Mouse (Mus musculus) heart, postnatal 25 days (tissue): ENCODE data around the gene Tmem223. TPM values are rescaled to one million over a fixed set of nuclear protein-coding genes. Genes with fewer than 3 reads are reported as not detected.
A peak's percentile ranks its signal among the peaks of the same experiment; 100 is the strongest.
"Not testable (repeated sequence)": the region's sequence is repeated elsewhere in the genome, so short reads cannot be mapped to it uniquely, and the experiment has no call there.

Experiments
- DNase-seq: peaks from one replicate; pipeline ENCODE4 v3.0.0; 2022; ENCODE audit warnings: low spot score
- intact Hi-C: fragments of 180-260 bp; cut with DNase I; formaldehyde crosslinking; loops from one replicate; pipeline ENCODE4 v1.15.1; 2025
- total RNA-seq, 2 experiments: library from RNA; stranded (reverse); gene quantifications; 2 replicates each; pipeline ENCODE4 v1.2.3; 2021

The Tmem223 gene
- total RNA-seq = 100 to 1,000 TPM; 108 to 110 TPM

DNA sequence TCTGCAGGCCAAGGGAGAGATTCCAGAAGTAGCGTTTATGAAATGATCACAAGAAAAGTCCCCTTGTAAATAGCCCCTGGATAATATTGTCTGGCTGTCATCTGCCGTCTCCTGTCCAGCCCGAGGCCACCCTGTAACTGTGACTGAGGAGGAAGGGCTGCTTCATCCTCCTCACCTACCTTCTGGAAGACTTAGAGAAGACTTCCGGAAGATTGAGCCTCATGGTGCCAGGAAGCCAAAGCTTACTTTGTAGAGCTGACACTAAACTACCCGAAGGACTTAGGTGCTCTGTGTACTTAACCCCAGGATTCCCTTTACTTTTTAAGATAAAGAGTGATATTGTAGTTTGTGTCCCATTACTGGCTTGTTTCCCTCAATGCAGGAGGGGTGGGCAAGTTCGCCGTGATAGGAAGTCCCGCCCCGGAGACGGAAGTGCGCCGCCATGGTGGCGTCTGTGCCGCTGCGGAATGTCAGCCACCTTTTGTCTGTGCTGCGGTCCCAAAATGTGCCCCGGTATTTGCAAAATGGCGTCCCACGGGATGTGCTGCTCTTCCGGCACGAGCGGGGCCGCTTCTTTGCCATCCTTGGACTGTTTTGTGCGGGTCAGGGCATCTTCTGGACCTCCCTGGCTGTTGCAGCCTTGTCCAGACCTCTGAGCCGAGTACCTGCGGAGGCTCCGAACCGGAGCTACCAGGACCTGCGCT lies at the start of gene Tmem223:
Gene Tmem223 (plus strand): TSS at position 430 of the 704 bp plus-strand sequence.
- intact Hi-C loops = no loop called here
- DNase-seq = peak; percentile 67

DNA sequence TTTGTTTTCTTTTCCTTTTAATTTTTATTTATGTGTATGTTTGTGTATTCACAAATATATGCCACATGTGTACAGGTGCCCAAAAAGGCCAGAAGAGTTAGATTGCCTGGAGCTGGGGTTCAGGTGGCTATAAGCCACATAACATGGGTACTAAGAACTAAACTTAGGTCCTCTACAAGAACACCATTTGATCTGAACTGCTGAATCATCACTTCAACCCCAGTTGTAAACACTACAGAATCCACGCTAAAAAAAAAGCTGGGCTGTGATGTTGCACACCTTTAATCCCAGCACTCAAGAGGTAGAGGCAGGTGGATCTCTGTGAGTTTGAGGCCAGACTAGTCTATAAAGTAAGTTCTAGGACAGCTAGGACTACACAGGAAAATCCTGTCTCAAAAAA lies 49.4 kb upstream of the Tmem223 start:
- intact Hi-C loops = loop anchor here (5.0 kb wide), 1 partner anchor 96 kb away; the partner anchor contains the start of gene Ttc9c
- no peak for DNase-seq

DNA sequence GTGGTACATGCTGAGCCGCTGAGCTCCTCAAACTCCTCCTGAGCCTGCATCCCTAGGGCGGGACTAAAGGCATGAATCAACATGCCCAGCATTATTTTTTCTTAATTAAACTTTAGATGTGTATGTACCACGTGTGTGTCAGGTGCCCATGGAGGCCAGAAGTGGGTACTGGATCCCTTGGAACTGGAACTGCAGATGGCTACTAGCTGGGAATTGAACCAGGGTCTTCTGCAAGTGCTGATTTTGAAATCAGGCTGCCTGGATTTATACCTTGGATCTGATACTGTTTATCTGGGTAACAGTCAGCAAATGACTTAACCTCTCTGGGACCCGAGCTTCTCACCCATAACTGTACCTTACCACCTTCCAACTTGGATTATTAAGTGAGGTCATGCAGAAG lies 48.8 kb upstream of the Tmem223 start:
- intact Hi-C loops = loop anchor here (5.0 kb wide), 1 partner anchor 95 kb away; the partner anchor contains the start of gene Ttc9c

DNA sequence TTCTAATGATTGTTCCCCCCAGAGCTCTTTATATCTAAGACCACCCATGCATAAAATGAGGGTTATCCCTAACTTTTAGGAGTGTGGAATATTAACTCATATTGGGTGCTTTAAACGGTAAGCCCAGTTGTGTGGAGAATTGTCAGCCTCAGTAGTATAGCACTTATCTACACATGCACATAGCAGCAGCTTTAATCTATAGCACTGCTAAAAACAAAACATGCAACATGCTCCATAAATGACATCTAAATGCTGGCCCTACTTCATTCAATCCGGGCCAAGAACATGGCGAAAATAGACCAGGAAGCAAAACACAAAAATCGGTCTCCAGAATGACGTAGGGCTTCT lies 48.3 kb upstream of the Tmem223 start:
- DNase-seq = no peak
- intact Hi-C loops = loop anchor here (5.0 kb wide), 1 partner anchor 95 kb away; the partner anchor contains the start of gene Ttc9c

More for the DNA sequence above, 48.8 kb upstream of the Tmem223 start:
- DNase-seq = no peak

DNA sequence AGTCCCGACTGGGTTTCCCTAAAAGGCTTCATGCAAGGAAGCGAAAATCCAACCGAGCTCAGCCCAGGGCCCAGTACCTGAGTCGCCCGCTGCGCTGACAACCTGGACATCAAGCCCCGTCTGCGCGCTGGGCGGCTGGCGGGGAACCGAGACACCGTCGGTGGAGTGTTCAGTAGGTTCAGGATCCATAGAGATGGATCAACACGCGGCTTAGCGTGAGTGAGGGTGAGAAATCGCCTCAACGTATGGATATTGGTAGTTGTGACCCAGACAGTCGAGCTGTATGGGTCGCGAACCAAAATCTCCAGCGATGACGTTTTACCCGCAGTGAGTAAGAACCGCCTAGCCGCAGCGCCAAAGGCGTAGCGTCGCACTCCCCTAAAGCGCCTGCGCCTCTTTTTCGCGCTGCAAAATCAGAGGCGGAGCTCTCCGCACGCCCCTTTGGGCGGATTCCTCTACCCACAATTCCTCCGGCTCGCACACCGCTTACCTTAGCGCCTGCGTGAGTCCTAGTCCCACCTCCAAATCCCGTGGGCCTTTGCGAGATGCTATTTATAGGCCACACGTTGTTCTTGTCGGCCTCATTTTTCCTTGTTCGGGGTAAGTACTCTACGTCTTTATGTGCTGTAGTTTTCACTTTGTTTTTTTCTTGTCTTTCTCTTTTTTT lies 47.8 kb upstream of the Tmem223 start, which contains the start of gene Slc3a2:
Gene Slc3a2 (minus strand): TSS at position 463 of the 667 bp plus-strand sequence.
- peak; percentile 96 for DNase-seq
- intact Hi-C loops = loop anchor here (5.0 kb wide), 1 partner anchor 94 kb away; the partner anchor contains the start of gene Ttc9c

DNA sequence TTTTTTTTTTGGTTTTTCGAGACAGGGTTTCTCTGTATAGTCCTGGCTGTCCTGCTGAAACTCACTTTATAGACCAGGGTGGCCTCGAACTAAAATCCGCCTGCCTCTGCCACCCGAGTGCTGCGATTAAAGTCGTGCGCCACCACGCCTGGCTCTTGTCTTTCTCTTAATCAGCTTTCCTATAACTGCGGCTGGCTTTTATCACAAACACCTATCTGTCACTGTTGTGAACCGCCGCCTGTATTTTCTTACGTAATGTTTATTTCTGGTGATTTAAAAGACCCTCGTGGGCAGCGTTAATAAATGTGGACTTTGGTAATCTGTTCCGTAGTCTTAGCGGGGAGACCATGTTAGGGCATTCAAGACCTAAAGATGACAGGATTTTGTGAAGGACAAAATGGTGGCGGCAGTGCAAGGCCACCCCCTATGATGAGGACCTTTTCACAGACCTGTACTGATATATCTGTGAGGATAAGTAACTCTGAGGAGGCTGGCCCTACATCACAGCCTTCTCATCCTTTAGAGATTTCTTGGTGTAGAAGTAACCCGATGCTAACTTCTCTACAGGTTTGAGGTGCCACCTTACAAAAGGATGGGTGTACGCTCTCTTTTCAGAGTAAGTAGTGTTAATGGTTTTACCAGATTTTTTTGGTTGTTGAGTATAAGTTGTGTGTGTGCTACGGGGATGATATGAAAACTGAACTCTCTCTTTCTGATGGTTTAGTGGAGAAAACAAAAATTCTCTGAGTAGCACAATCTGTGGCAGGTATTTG lies 47.0 kb upstream of the Tmem223 start:
- intact Hi-C loops = loop anchor here (2.0 to 5.0 kb wide), 2 partner anchors 15 to 94 kb away; partner anchors contain the start of gene Ttc9c
- DNase-seq = no peak

DNA sequence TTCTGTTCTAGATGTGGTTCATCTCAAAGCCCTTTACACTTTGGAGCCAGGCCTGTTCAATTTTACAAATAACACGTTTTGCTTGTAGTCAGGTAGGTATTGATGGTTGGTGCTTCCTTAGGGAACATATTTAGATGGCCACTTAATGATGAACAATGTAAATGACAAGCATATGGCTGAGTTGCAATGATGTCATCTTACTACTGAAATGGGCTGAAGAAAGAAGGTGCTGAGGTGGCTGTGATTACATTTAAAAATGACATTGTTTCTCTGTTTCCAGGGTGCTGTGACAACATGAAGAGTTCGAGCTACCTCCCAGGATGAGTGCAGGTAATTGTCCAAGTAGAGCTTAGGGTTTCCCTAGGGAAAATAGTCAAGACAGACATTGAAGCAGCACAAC lies 46.4 kb upstream of the Tmem223 start:
- intact Hi-C loops = loop anchor here (2.0 to 5.0 kb wide), 2 partner anchors 14 to 93 kb away; partner anchors contain the start of gene Ttc9c
- DNase-seq = no peak

DNA sequence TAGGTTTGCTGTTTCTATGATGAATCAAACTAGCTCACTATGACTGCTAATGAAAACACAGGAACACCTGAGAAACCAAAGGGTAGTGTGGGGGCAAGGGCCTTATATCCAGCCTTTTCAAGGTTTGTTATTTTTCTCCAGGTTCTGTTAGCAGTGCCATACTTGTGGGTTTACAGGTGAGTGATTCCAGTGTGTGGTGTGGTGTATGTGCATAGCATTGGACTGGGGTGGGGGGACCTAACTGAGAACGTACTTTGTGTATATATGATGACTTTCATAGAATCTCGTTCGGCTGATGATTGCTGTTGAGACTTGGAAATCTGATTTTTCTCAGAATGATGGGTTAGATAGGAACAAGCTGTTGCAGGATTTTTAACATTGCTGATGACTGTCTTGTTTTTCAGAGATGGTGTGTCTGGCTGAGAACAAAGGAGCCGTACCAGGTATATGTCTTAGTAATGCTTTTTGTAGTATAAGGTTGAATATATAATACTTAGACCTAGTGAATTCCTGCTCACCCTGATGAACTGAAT lies 45.6 kb upstream of the Tmem223 start:
- intact Hi-C loops = loop anchor here (2.0 kb wide), 1 partner anchor 14 kb away; no protein-coding TSS in a partner anchor
- no peak for DNase-seq

DNA sequence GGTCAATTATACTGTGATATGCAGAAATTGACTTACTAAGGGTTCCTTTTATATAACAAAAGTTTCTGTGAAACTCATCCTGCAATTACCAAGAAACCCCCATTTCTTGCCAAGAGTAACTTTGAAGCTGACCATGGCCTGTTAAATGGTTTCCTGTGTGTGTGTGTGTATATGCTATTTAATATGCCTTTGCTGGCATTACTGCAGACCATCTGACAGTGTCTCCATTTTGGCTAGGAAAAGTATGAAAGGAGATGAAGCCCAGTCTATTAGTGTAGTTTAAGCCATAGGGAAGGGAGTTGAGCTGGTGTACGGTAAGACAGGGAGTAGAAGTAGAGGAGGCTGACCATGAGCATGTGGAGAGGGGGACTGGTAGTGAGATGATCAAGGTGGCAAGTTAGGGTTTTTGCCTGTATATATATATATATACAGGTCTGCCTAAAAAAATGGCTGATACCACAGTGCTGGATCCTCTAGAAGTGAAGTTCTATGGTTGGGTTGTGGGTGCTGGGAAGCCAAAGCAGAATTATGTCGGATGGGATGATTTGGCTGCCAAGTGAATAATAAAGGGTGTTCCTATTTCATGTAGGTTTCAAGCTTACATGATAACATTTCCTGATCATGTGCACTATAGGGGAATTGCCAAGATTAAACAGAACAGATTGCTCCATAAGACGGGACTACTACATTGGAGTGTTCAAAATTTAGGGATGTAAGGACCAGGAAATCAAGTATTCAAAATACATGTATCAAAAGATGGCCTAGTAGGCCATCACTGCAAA lies 44.0 kb upstream of the Tmem223 start:
- intact Hi-C loops = no loop called here
- no peak for DNase-seq

DNA sequence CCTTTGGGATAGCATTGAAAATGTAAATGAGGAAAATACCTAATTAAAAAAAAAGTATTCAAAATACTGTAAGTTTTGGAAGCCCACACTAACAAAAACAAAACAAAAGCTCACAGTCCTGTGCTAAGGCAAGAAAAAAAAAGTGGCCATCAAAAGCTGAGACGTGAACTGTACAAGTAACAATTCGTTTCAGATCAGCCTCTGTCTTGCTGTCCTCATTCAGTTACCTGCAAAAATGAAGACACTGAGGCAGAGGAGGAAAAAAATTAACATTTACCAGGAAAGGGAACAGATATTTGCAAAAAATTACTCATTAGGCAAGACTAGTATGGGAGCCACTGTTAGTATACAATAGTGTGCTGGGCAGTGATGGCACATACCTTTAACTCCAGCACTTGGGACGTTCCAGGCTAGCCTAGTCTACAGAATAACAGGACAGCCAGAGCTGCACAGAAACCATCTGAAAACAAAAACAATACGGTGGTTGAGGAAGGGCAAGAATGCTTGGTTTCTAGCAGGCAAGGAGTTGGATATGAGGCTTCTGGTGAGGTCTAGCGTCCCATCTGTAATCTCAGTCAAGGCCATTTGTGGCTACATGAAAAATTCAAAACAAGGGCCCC lies 43.2 kb upstream of the Tmem223 start:
- intact Hi-C loops = no loop called here
- DNase-seq = no peak

DNA sequence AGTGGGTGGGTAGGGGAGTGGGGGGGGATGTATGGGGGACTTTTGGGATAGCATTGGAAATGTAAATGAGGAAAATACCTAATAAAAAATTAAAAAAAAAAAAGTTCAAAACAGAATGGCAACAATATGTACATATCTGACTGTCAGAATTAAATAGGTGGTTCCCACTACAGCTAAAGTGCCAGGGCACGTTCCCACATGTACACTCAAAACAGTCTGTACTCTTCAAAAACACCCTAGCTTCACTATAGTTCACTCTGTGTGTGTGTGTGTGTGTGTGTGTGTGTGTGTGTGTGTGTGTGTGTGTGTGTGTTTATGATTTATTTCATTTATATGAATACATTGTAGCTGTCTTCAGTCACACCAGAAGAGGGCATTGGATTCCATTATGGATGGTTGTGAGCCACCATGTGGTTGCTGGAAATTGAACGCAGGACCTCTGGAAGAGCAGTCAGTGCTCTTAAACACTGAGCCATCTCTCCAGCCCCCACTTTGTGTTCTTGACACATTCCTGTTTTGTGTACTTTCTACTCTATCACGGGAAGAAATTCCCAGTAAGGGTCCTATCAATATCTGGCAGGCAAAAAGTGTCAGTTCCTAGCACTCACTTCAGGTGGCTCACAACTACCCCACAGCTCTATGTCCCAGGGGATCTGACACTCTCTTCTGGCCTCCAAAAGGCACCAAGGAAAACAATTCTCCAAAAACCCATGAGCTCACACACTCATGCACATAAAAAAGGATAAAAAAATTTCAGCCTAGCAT lies 42.3 kb upstream of the Tmem223 start:
- DNase-seq, intact Hi-C loops: not testable (repeated sequence)

DNA sequence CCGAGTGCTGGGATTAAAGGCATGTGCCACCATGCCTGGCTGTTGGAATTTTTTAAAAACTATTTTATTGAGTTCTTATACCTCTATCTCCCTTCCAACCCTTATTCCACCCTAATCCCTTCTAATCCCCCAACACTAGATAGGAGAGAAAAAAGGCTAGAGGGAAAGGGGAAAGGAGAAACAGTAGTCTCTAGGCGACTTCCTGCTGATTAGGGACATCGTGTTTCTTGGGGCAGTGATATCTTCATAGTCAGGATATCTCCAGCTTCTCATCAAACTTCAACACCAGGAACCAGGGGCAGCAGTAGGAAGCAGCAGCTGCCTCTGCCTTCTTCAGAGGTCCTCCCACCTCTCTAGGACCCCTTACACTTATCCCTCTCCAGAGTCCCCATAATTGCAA lies 36.5 kb upstream of the Tmem223 start:
- no peak for DNase-seq
- intact Hi-C loops = no loop called here

DNA sequence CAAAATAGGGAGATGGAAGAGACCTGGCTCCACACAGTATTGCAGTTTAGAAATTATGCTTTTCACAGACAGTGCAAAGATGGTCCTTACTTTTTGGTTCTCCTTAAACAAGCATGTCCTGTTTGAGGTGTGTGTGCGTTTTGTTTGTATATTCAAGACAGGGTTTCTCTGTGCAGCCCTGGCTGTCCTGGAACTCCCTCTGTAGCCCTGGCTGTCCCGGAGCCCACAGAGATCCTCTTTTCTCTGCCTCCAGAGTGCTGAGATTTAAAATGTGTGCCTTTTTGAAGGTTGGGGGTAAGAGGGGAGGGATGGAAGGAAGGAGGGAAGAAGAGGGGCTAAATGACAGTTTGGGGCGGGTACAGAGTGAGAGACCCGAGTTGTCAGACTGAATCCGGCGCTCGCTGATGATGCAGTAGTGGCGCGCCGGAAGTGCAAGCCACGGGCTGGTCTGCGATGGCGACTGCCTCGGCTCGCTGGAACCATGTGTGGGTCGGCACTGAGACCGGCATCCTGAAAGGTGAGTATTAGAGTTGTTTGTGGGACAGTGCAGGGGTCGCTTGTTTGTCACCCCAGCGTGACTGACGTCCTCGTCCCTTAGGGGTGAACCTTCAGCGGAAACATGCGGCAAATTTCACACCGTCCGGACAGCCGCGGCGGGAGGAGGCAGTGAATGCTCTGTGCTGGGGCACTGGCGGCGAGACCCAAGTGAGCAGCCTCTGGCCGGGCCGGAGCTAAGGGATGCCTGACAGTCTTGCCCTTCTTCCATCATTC lies 35.2 kb upstream of the Tmem223 start, which contains the start of gene Wdr74:
Gene Wdr74 (plus strand): TSS at position 439 of the 771 bp plus-strand sequence.
- intact Hi-C loops = no loop called here
- peak; percentile 79 for DNase-seq

DNA sequence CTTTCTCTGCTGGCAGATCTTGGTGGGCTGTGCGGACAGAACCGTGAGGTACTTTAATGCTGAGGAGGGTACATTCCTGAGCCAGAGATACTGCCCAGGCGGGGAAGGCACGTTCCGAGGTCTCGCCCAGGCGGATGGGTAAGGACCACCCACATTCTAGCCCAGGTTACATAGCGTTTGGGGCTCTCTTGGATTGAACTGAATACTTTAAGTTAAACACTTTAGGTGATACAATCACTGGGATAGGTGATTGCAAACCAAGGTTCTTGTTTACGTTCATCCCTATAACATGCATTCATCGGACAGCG lies 34.7 kb upstream of the Tmem223 start:
- no peak for DNase-seq
- intact Hi-C loops = no loop called here

DNA sequence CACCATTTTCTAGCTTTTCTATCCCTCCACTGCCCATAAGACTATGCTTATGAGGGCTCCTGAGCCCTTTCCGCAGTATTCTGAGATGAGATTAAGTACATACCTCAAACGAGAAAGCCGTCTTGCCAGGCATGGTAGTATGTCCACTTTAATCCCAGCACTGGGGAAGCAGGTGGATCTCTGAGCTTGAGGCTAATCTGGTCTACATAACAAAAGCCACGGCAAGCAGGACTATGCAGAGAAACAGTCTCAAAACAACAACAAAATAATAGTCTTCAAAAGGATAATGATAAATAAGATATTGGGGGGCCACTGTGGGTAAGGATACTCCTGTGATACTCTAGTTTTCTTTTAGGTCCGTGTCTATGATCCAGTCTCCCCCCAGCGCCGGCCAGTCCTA lies 31.9 kb upstream of the Tmem223 start:
- no peak for DNase-seq
- intact Hi-C loops = loop anchor here (2.0 kb wide), 1 partner anchor 14 kb away; no protein-coding TSS in a partner anchor

DNA sequence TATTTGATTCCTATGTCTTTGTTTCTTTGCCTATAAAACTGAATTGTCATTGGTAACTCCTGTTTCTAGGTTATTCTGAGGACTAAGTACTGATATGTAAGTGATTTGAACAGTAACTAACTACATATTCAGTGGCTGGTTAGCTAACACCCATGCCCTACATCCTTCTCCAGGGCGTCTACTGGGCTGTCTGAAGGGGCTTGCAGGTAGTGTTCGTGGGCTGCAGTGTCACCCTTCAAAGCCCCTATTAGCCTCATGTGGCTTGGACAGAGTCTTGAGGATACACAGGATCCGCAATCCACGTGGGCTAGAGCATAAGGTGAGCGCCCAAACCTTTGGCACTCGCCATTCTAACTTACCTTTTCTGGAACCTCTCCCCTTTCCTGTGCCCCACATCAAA lies 31.1 kb upstream of the Tmem223 start:
- intact Hi-C loops = loop anchor here (2.0 kb wide), 1 partner anchor 15 kb away; no protein-coding TSS in a partner anchor

DNA sequence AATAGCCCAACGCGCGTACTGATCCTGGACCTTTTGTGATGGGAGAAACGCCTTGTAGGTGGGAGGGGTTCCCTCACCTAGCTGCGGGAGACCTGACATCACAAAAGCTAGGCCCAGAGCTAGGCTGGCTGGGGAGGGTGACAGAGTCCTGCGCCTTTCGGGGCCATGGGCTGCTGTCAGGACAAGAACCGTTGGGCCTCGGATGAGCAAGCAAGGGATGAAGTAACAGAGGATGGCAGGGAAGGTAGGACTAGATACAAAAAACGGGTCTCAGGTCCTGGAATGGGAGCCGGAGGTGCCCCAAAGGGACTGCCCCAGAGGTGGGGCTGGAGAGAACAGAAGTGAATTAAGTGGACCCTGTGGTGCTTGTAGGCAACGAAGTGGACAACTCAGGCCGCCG lies 30.2 kb upstream of the Tmem223 start, which contains the start of gene 1700092M07Rik:
Gene 1700092M07Rik (plus strand): TSS at position 116 of the 400 bp plus-strand sequence.
- intact Hi-C loops = no loop called here
- no peak for DNase-seq

More for the DNA sequence above, 31.1 kb upstream of the Tmem223 start:
- no peak for DNase-seq
